Mouse (Mus musculus) ES-Bruce4 (cell line): Measurements from ENCODE around the gene Sec1. TPM values are rescaled to one million over a fixed set of nuclear protein-coding genes. Genes with fewer than 3 reads are reported as not detected.
A peak's percentile ranks its signal among the peaks of the same experiment; 100 is the strongest.

Experiments used
- H3K27ac ChIP-seq: 2 replicates; pipeline ENCODE4 v1.5.1; 2012; ENCODE audit warnings: low read length, inconsistent platforms; ENCODE audit not compliant: insufficient read depth
- H3K27me3 ChIP-seq: 2 replicates; pipeline ENCODE4 v1.6.1; 2012; ENCODE audit warnings: mild to moderate bottlenecking, low read length, inconsistent platforms; ENCODE audit not compliant: control insufficient read depth, poor library complexity, insufficient read depth, severe bottlenecking
- H3K36me3 ChIP-seq: 2 replicates; pipeline ENCODE4 v1.6.1; 2012; ENCODE audit warnings: inconsistent platforms, mild to moderate bottlenecking, low read length, moderate library complexity; ENCODE audit not compliant: control insufficient read depth, poor library complexity, insufficient read depth, severe bottlenecking
- H3K4me1 ChIP-seq: one replicate; pipeline ENCODE4 v1.8.1; 2011; ENCODE audit warnings: low read length; ENCODE audit not compliant: control insufficient read depth, insufficient read depth
- H3K4me3 ChIP-seq: 2 replicates; pipeline ENCODE4 v1.5.1; 2011; ENCODE audit warnings: low read depth, mild to moderate bottlenecking, low read length
- H3K9ac ChIP-seq: 2 replicates; pipeline ENCODE4 v1.6.1; 2012; ENCODE audit warnings: low read depth, mild to moderate bottlenecking, inconsistent platforms; ENCODE audit not compliant: poor library complexity, severe bottlenecking
- H3K9me3 ChIP-seq: replicated peaks from 2 replicates; pipeline ENCODE4 v1.6.1; 2012; ENCODE audit warnings: mild to moderate bottlenecking, low read length, inconsistent platforms; ENCODE audit not compliant: control insufficient read depth, poor library complexity, insufficient read depth, severe bottlenecking
- CTCF ChIP-seq: IDR thresholded peaks from one replicate; pipeline ENCODE4 v1.8.1; 2011; ENCODE audit warnings: low read depth, low read length
- EP300 ChIP-seq: IDR thresholded peaks from 2 replicates; pipeline ENCODE4 v1.6.1; 2011; ENCODE audit warnings: low read depth, low read length; ENCODE audit not compliant: insufficient read depth
- POLR2A ChIP-seq: IDR thresholded peaks from one replicate; pipeline ENCODE4 v1.8.1; 2011; ENCODE audit warnings: low read length; ENCODE audit not compliant: insufficient read depth
- polyA plus RNA-seq: library from polyadenylated mRNA; stranded (reverse); fragments of >200 nt; gene quantifications from 2 replicates; pipeline ENCODE4 v1.2.4, GENCODE M21; 2011; ENCODE audit warnings: low read depth; ENCODE audit not compliant: missing spikeins, insufficient read depth, insufficient read length

Gene Sec1
- polyA plus RNA-seq, 1 experiment, result 1.4 TPM

DNA sequence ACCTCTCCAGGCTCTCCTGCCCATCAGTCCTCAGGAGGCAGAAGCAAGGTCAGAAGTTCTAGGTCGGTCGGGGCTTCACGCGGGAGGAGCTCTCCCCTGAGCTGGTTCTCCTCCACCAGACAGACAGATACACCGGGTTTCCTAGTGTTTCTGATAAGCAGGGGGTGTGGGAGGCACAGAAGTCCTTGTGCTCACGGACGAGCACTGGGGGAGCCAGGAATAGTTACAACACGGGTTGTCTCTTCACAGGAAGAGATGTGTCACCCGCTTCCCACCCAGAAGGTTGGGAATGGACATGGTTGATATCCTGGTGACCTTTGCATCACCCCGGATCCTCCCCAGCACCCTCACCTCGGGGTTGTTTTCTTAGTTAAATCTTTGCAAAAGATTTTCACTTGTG, 4.4 kb downstream of the Sec1 start:
- Histone ChIP-seq H3K9me3 (no peaks in the 10 kb centered on the region), H3K27me3 (no peaks in the 10 kb centered on the region)
- TF ChIP-seq CTCF (no peak), EP300 (no peak), POLR2A (no peak)

DNA sequence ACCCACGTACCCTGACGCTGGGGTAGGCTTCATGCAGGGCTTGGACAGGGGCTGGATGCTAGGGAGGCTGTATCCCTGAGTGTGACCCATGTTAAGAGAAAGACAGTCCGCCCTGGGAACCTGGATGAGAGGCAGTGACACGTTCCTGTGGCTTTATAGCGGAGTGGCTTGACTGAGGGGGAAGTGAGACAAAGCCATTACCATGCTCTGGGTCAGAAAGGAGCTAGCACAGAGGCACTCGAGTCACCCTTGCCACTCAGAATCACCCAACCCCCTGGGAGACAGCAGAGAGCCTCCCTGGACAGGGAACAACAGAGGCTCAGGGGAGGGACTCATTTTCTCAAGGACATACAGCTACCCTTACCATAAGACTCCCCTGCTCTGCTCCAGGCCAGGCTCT, 5.1 kb downstream of the Sec1 start:
- Histone ChIP-seq H3K4me1 (peaks cover 4% of the 10 kb centered on the region), H3K4me3 (no peak overlapping the region), H3K9me3 (no peaks in the 10 kb centered on the region), H3K9ac (no peak overlapping the region), H3K36me3 (no peaks in the 10 kb centered on the region), H3K27me3 (no peaks in the 10 kb centered on the region), H3K27ac (no peak overlapping the region)
- no peak for TF ChIP-seq POLR2A
- TF ChIP-seq EP300, result no peak
- no peak for TF ChIP-seq CTCF

More for the DNA sequence above, 4.4 kb downstream of the Sec1 start:
- no peak overlapping the region for H3K27ac ChIP-seq
- no peak overlapping the region for H3K9ac ChIP-seq
- H3K4me3 ChIP-seq, result no peak overlapping the region
- H3K36me3 ChIP-seq, result no peaks in the 10 kb centered on the region
- peaks cover 6% of the 10 kb centered on the region for H3K4me1 ChIP-seq

DNA sequence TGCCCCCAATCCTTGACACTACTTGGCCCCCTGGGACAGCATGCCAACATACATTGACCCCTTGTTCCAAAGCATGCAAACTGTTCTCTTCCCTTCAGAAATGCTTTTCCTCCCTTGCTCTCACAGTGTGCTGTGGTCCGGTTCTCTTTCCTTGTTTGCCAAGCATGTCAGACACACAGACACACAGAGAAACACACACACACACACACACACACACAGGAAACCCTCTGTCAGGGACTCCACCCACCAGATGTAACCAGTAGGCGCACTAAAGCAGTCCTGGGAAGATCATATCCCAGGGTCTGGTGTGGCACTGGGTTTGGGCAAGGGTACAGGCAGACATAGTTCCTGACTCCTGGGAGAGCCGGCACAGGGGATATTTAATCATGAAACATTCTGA, 7.4 kb downstream of the Sec1 start:
- Histone ChIP-seq H3K9me3 (no peaks in the 10 kb centered on the region), H3K36me3 (no peaks in the 10 kb centered on the region), H3K27me3 (no peaks in the 10 kb centered on the region), H3K27ac (no peak overlapping the region), H3K4me1 (no peaks in the 10 kb centered on the region), H3K9ac (no peak overlapping the region), H3K4me3 (no peak overlapping the region)
- no peak for TF ChIP-seq POLR2A
- no peak for TF ChIP-seq CTCF
- TF ChIP-seq EP300, result no peak

DNA sequence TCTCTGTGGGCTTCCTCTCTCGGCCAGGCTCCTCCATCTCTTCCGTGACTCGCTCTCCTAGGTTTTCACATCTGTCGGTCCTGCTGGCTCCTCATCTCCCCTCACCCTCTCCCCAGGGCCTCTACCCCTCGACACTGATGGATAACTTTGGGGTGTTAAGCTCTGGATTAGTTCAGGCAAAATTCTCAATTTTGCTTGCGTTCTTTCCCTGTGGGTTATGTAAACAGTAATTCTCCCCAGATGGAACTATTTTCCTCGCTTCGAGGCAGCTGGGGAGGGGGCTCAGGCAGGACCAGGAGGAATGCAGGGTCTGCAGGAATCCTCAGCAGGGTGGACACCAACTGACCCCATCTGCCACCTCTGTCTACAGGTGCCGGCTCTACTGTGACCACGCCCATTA, 8.4 kb downstream of the Sec1 start:
- Histone ChIP-seq H3K9ac (no peak overlapping the region), H3K27ac (no peak overlapping the region), H3K4me1 (no peaks in the 10 kb centered on the region), H3K27me3 (no peaks in the 10 kb centered on the region), H3K36me3 (no peaks in the 10 kb centered on the region), H3K4me3 (no peak overlapping the region), H3K9me3 (no peaks in the 10 kb centered on the region)
- TF ChIP-seq EP300, result no peak
- no peak for TF ChIP-seq POLR2A
- TF ChIP-seq CTCF, result no peak

DNA sequence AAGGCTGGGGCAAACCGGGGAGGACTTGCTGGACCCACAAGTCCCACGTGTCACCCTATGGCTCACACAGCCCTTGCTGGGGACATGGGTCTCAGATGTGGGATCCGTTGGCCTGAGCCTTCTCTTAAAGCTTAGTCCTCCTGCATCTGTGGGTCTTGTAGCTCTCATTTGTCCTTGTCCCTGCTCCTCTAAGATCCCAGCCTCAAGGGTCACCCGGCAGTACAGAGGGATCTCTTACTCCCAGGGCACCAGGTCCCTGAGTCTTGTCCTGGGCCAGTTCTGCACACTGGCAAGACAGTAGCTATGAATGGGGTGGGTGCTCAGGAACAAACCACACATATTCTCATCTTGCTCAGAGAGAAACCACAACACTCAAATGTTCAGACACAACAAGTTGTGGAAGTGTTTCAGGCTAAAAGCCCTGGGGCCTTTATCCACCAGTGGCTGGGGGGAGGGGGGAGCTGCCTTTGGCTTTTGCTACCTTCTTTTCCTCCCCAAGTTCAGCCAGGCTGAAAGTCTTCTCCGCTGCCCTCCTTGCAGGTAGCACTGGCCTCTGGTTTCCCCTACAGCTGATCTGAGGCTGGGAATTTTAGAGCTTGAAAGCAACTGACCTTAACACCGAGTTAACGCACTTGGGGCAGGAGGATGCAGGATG, 10.7 kb downstream of the Sec1 start, which contains the start of gene Ntn5:
Gene Ntn5, plus strand, starts transcription at position 627 of the 655 bp plus-strand sequence.
- no peaks in the 10 kb centered on the region for H3K36me3 ChIP-seq
- TF ChIP-seq POLR2A, result no peak
- H3K9ac ChIP-seq, result no peak within 1 kb of the TSS
- H3K27me3 ChIP-seq, result no peaks in the 10 kb centered on the region
- no peaks in the 10 kb centered on the region for H3K9me3 ChIP-seq
- H3K27ac ChIP-seq, result no peak within 1 kb of the TSS
- no peak within 1 kb of the TSS for H3K4me3 ChIP-seq
- no peaks in the 10 kb centered on the region for H3K4me1 ChIP-seq

DNA sequence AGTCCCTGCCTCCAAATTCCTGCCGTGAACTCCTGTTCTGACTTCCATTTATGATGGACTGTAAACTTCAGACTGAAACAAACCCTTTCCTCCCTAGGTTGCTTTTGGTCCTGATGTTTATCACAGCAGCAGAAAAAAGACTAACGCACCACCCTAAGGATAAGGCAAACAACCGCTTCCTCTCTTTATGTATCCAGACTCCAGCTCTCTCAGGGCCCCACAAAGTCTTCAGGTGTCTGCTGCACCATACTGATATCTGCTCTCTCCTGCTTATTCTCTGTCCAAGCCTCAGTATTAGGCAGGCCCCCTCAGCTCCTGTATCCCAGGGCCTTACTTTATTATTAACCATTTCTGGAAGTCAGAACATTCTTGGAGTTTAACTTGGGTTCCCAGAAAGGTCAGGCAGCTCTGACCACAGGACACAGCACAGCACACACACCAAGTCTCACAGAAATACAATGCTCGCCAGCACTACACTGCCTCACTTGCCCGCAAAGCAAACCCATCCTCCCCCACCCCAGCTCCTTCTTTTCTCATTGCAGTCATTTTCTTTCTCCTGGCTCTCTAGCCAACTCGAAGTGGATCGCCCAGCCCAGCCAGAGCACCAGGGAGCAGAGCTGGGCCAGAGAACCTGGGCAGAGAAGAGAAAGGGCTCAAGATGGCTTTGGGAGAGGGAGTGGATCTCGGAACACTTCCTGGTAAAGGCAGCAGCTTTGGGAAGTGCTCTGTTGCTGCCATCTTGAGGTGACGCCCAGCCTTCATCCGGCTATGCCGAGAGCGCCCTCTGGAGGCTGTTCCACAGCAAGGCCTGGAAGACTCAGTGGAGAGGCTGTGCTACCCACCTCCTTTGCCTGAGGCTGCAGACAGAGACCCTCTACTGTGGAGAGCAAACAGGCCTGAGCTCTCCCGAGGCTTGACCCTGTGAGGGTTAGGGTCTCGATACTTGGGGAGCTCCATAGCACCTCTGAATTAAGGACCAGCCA, 11.8 kb downstream of the Sec1 start:
- H3K27me3 ChIP-seq, result no peaks in the 10 kb centered on the region
- H3K9ac ChIP-seq, result peak overlapping the region; percentile 19
- no peaks in the 10 kb centered on the region for H3K36me3 ChIP-seq
- TF ChIP-seq EP300 (peak; percentile 70; the same call in 1 of the 2 replicates), CTCF (peak; percentile 100), POLR2A (no peak)
- peak overlapping the region; percentile 48 for H3K4me3 ChIP-seq
- no peaks in the 10 kb centered on the region for H3K4me1 ChIP-seq
- H3K9me3 ChIP-seq, result no peaks in the 10 kb centered on the region
- H3K27ac ChIP-seq, result 0 out of 2 replicates have a peak overlapping the region, but pooled peaks have one; percentile 3
